Mouse (Mus musculus) liver, embryonic 13.5 days (tissue): ENCODE data around the gene Prpf40a. TPM values are rescaled to one million over a fixed set of nuclear protein-coding genes. Genes with fewer than 3 reads are reported as not detected.

Source experiments
- ATAC-seq: fragments of 200-750 bp; cut with Nextera tagmentation; 2 replicates; pipeline ENCODE4 v1.8.0; 2017; ENCODE audit warnings: low read depth, mild to moderate bottlenecking, moderate number of reproducible peaks, moderate library complexity
- DNase-seq: peaks from one replicate; pipeline ENCODE4 v3.0.0; 2022
- H3K27ac ChIP-seq: fragments of 300-500 bp; sonication (generic); 2 replicates; pipeline ENCODE4 v1.5.1; 2015; ENCODE audit warnings: moderate library complexity, mild to moderate bottlenecking, inconsistent platforms
- H3K27me3 ChIP-seq: fragments of 300-500 bp; sonication (generic); 2 replicates; pipeline ENCODE4 v1.6.1; 2015; ENCODE audit warnings: mild to moderate bottlenecking, inconsistent platforms
- H3K36me3 ChIP-seq: fragments of 300-500 bp; sonication (generic); 2 replicates; pipeline ENCODE4 v1.6.1; 2015; ENCODE audit warnings: mild to moderate bottlenecking, inconsistent platforms
- H3K4me1 ChIP-seq: fragments of 300-500 bp; sonication (generic); replicated peaks from 2 replicates; pipeline ENCODE4 v1.6.1; 2015; ENCODE audit warnings: inconsistent platforms
- H3K4me2 ChIP-seq: fragments of 300-500 bp; sonication (generic); 2 replicates; pipeline ENCODE4 v1.6.1; 2015; ENCODE audit warnings: inconsistent platforms, mild to moderate bottlenecking, moderate library complexity
- H3K4me3 ChIP-seq: fragments of 300-500 bp; sonication (generic); replicated peaks from 2 replicates; pipeline ENCODE4 v1.5.1; 2015; ENCODE audit warnings: mild to moderate bottlenecking, inconsistent platforms
- H3K9ac ChIP-seq: fragments of 300-500 bp; sonication (generic); 2 replicates; pipeline ENCODE4 v1.6.1; 2015; ENCODE audit warnings: mild to moderate bottlenecking, inconsistent platforms
- H3K9me3 ChIP-seq: fragments of 300-500 bp; sonication (generic); replicated peaks from 2 replicates; pipeline ENCODE4 v1.6.1; 2016; ENCODE audit warnings: inconsistent platforms
- WGBS: fragments of 180-500 bp; shearing (Covaris S2); methylation state at CpG from one replicate; pipeline ENCODE4 v1.1.7; 2015; ENCODE audit not compliant: insufficient replicate concordance; 5-methylcytosine and 5-hydroxymethylcytosine counted together
- polyA plus RNA-seq: library from polyadenylated mRNA; unstranded; fragments of >200 nt; fragmentation: Nextera tagmentation; extraction: Ambion mirVana; gene quantifications from 2 replicates; pipeline ENCODE4 v1.2.1, GENCODE M21; 2015

Gene Prpf40a
- polyA plus RNA-seq, result 93.5 and 101 TPM in 2 replicates

GRCm38 (mm10) chr2:53190684-53191511 lies at the start of gene Prpf40a:
Prpf40a (minus strand) TSS chr2:53191284.
- Histone ChIP-seq H3K4me2 (peak within 1 kb of the TSS; percentile 81), H3K4me1 (peaks cover 32% of the 10 kb centered on the region), H3K27ac (peak within 1 kb of the TSS; percentile 94), H3K9ac (peak within 1 kb of the TSS; percentile 91), H3K9me3 (no peaks in the 10 kb centered on the region), H3K36me3 (peaks cover 26% of the 10 kb centered on the region), H3K4me3 (peak within 1 kb of the TSS; percentile 84), H3K27me3 (no peaks in the 10 kb centered on the region)
- peak; percentile 99 for DNase-seq
- WGBS, result under 1% methylated on average over 52 of the region's 53 CpGs
- peak; percentile 92 for ATAC-seq

GRCm38 (mm10) chr2:53222242-53222641 lies 31.2 kb upstream of the Prpf40a start:
- WGBS, result 74% methylated on average over 5 of the region's 5 CpGs
- Histone ChIP-seq H3K36me3 (peaks cover 26% of the 10 kb centered on the region), H3K9me3 (0 out of 2 replicates have a peak, but pooled peaks cover 2% of the 10 kb centered on the region), H3K27ac (no peak overlapping the region), H3K27me3 (no peaks in the 10 kb centered on the region), H3K4me3 (no peak overlapping the region), H3K4me2 (no peak overlapping the region), H3K4me1 (no peaks in the 10 kb centered on the region), H3K9ac (no peak overlapping the region)
- DNase-seq (no peak), ATAC-seq (no peak)

- Histone ChIP-seq H3K36me3 (peaks cover 61% of the 10 kb centered on the region), H3K4me2 (no peak overlapping the region), H3K27me3 (no peaks in the 10 kb centered on the region), H3K4me1 (no peaks in the 10 kb centered on the region), H3K9me3 (no peaks in the 10 kb centered on the region), H3K9ac (no peak overlapping the region), H3K27ac (no peak overlapping the region), H3K4me3 (no peak overlapping the region)
- ATAC-seq (no peak), DNase-seq (no peak)
- WGBS, result 83% methylated on average over 1 of the region's 1 CpGs
Measured at GRCm38 (mm10) chr2:53213493-53213892, 22.4 kb upstream of the Prpf40a start.

DNA sequence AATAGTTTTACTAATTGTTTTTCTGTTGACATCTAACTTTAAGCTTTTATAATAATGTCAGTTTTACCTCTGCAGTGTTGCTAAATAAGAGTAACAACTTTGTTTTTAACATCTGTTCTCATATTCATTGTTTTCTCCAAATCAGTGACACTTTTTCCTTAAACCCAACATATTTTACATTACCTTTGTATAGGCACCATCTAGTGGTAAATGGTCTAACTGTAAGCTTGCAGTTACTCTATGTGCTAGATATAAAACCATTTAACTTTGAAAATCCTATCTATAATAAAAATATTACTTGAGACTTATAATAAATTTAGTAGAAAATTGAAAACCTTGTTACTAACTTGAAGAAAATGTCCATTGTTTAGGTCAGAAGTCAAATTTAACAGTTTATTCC lies 15.7 kb upstream of the Prpf40a start:
- Histone ChIP-seq H3K4me1 (no peaks in the 10 kb centered on the region), H3K27me3 (no peaks in the 10 kb centered on the region), H3K36me3 (peaks cover 35% of the 10 kb centered on the region), H3K9me3 (no peaks in the 10 kb centered on the region), H3K4me2 (no peak overlapping the region), H3K4me3 (no peak overlapping the region), H3K27ac (no peak overlapping the region), H3K9ac (no peak overlapping the region)
- ATAC-seq (no peak), DNase-seq (no peak)

- no peak overlapping the region for H3K9ac ChIP-seq
- ATAC-seq, result no peak
- H3K4me1 ChIP-seq, result no peaks in the 10 kb centered on the region
- WGBS, result 61% methylated on average over 5 of the region's 5 CpGs
- H3K9me3 ChIP-seq, result no peaks in the 10 kb centered on the region
- no peak overlapping the region for H3K4me3 ChIP-seq
- no peak for DNase-seq
- no peaks in the 10 kb centered on the region for H3K27me3 ChIP-seq
- H3K27ac ChIP-seq, result no peak overlapping the region
- H3K36me3 ChIP-seq, result peaks cover 33% of the 10 kb centered on the region
- H3K4me2 ChIP-seq, result no peak overlapping the region
Measured at GRCm38 (mm10) chr2:53204373-53205274, 13.5 kb upstream of the Prpf40a start.

- no peaks in the 10 kb centered on the region for H3K9me3 ChIP-seq
- H3K27me3 ChIP-seq, result no peaks in the 10 kb centered on the region
- no peak overlapping the region for H3K4me2 ChIP-seq
- H3K27ac ChIP-seq, result no peak overlapping the region; the same call in 1 of the 2 replicates
- peaks cover 8% of the 10 kb centered on the region; the same call in 1 of the 2 replicates for H3K4me1 ChIP-seq
- DNase-seq (no peak), ATAC-seq (no peak)
- H3K36me3 ChIP-seq, result peaks cover 44% of the 10 kb centered on the region
- no peak overlapping the region for H3K9ac ChIP-seq
- H3K4me3 ChIP-seq, result no peak overlapping the region
- 82% methylated on average over 4 of the region's 4 CpGs for WGBS
Measured at GRCm38 (mm10) chr2:53200164-53200885, 9.2 kb upstream of the Prpf40a start.

DNA sequence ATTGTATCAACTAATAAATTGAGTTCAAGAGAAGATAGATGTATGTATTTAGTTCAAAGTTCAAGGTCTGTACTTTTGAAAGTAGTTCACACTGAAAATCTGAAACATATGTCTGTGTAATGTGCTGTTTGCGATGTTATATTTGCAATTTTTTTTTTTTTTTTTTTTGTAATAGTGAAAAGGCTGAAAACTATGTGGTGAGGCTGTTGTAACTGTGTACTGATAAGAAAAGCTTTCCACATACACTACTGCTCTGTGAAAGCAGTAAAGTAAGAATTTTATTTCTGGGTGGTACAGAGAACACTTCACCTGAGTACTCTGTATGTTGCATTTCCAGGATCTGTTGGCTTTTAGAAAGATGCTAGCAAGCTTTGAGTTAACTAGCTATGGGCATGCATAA lies 8.1 kb upstream of the Prpf40a start:
- H3K27me3 ChIP-seq, result no peaks in the 10 kb centered on the region
- WGBS, result 94% methylated on average over 1 of the region's 1 CpGs
- no peak overlapping the region for H3K9ac ChIP-seq
- DNase-seq (no peak), ATAC-seq (no peak)
- no peak overlapping the region for H3K4me3 ChIP-seq
- H3K4me2 ChIP-seq, result no peak overlapping the region
- no peak overlapping the region for H3K27ac ChIP-seq
- H3K9me3 ChIP-seq, result no peaks in the 10 kb centered on the region
- peaks cover 46% of the 10 kb centered on the region for H3K36me3 ChIP-seq
- H3K4me1 ChIP-seq, result peaks cover 11% of the 10 kb centered on the region; the same call in 1 of the 2 replicates

DNA sequence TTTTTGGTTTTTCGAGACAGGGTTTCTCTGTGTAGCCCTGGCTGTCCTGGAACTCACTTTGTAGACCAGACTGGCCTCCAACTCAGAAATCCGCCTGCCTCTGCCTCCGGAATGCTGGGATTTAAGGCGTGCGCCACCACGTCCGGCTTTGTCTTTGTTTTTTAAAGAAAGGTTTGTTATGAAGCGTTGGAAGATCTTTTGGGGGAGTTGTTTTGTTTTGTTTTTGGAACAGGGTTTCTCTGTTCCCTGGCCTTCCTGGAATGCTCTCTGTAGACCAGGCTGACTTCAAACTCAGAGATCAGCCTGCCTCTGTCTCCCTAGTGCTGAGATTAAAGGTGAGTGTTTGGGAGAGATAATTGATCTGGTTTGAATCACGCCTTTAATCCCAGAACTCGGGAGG lies 5.3 kb upstream of the Prpf40a start:
- H3K9me3 ChIP-seq, result no peaks in the 10 kb centered on the region
- DNase-seq (no peak), ATAC-seq (no peak)
- WGBS, result 78% methylated on average over 10 of the region's 10 CpGs
- peaks cover 41% of the 10 kb centered on the region for H3K36me3 ChIP-seq
- H3K27me3 ChIP-seq, result no peaks in the 10 kb centered on the region
- H3K4me3 ChIP-seq, result no peak overlapping the region
- H3K9ac ChIP-seq, result no peak overlapping the region
- H3K4me2 ChIP-seq, result no peak overlapping the region
- H3K4me1 ChIP-seq, result peaks cover 21% of the 10 kb centered on the region
- H3K27ac ChIP-seq, result no peak overlapping the region

DNA sequence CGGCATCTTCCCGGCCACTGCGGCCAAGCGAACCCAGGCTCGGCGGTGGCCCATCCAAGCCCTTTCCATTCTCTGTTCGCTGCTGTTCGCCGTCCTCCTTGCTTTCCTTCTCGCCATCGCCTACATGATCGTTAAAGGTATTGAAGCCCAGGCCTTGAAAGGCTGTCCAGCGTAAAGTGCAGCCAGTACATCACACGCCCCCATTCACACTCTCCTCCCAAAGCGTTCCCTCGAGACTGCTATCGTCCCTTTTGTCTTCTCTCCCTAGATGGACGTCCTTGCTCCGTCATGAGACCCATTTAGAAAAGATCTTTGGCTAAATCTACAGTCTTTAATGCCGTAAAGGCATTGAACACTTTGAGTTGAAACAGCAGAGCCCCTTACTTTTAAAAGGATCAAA lies 1.3 kb upstream of the Prpf40a start:
- Histone ChIP-seq H3K27ac (peak overlapping the region; percentile 94), H3K27me3 (no peaks in the 10 kb centered on the region), H3K4me2 (peak overlapping the region; percentile 81), H3K36me3 (peaks cover 37% of the 10 kb centered on the region), H3K9me3 (no peaks in the 10 kb centered on the region), H3K9ac (peak overlapping the region; percentile 84), H3K4me3 (peak overlapping the region; percentile 84), H3K4me1 (peaks cover 37% of the 10 kb centered on the region)
- DNase-seq (no peak), ATAC-seq (no peak)
- WGBS, result under 1% methylated on average over 20 of the region's 20 CpGs

- DNase-seq, result peak; percentile 95
- under 1% methylated on average over 80 of the region's 82 CpGs for WGBS
- ATAC-seq, result peak; percentile 79
- Histone ChIP-seq H3K9ac (peak within 1 kb of the TSS; percentile 91), H3K27me3 (no peaks in the 10 kb centered on the region), H3K27ac (peak within 1 kb of the TSS; percentile 94), H3K4me2 (peak within 1 kb of the TSS; percentile 81), H3K9me3 (no peaks in the 10 kb centered on the region), H3K4me1 (peaks cover 37% of the 10 kb centered on the region), H3K36me3 (peaks cover 32% of the 10 kb centered on the region), H3K4me3 (peak within 1 kb of the TSS; percentile 84)
Measured at GRCm38 (mm10) chr2:53191523-53192220, 588 bp upstream of the Prpf40a start, which contains the start of gene Arl6ip6. Arl6ip6 (plus strand) TSS chr2:53191726.
